Mouse (Mus musculus) embryonic facial prominence, embryonic 15.5 days (tissue): ENCODE measurements around the gene Dhx57. TPM values are rescaled to one million over a fixed set of nuclear protein-coding genes. Genes with fewer than 3 reads are reported as not detected.

Experiments
- ATAC-seq: fragments of 200-750 bp; cut with Nextera tagmentation; 2 replicates; pipeline ENCODE4 v1.8.0; 2017; ENCODE audit warnings: low read depth, moderate TSS enrichment; ENCODE audit not compliant: insufficient number of reproducible peaks, low FRiP score, low TSS enrichment
- H3K27ac ChIP-seq: fragments of 300-500 bp; sonication (generic); replicated peaks from 2 replicates; pipeline ENCODE4 v1.5.1; 2015; ENCODE audit warnings: mild to moderate bottlenecking, inconsistent platforms
- H3K27me3 ChIP-seq: fragments of 300-500 bp; sonication (generic); 2 replicates; pipeline ENCODE4 v1.6.1; 2015; ENCODE audit warnings: inconsistent platforms
- H3K36me3 ChIP-seq: fragments of 300-500 bp; sonication (generic); 2 replicates; pipeline ENCODE4 v1.6.1; 2015; ENCODE audit warnings: mild to moderate bottlenecking, inconsistent platforms
- H3K4me1 ChIP-seq: fragments of 300-500 bp; sonication (generic); 2 replicates; pipeline ENCODE4 v1.6.1; 2015; ENCODE audit warnings: inconsistent platforms
- H3K4me2 ChIP-seq: fragments of 300-500 bp; sonication (generic); replicated peaks from 2 replicates; pipeline ENCODE4 v1.6.1; 2015; ENCODE audit warnings: mild to moderate bottlenecking, inconsistent platforms
- H3K4me3 ChIP-seq: fragments of 300-500 bp; sonication (generic); replicated peaks from 2 replicates; pipeline ENCODE4 v1.5.1; 2015; ENCODE audit warnings: mild to moderate bottlenecking, inconsistent platforms
- H3K9ac ChIP-seq: fragments of 300-500 bp; sonication (generic); 2 replicates; pipeline ENCODE4 v1.6.1; 2015; ENCODE audit warnings: inconsistent platforms
- H3K9me3 ChIP-seq: fragments of 300-500 bp; sonication (generic); replicated peaks from 2 replicates; pipeline ENCODE4 v1.6.1; 2016; ENCODE audit warnings: inconsistent platforms
- WGBS: fragments of 180-500 bp; shearing (Covaris S2); methylation state at CpG from one replicate; pipeline ENCODE4 v1.1.7; 2015; 5-methylcytosine and 5-hydroxymethylcytosine counted together
- polyA plus RNA-seq: library from polyadenylated mRNA; unstranded; fragments of >200 nt; fragmentation: Nextera tagmentation; extraction: Ambion mirVana; gene quantifications from 2 replicates; pipeline ENCODE4 v1.2.1, GENCODE M21; 2015

Gene Dhx57
- polyA plus RNA-seq, 1 experiment from 2014 or later = 18.6 TPM

DNA sequence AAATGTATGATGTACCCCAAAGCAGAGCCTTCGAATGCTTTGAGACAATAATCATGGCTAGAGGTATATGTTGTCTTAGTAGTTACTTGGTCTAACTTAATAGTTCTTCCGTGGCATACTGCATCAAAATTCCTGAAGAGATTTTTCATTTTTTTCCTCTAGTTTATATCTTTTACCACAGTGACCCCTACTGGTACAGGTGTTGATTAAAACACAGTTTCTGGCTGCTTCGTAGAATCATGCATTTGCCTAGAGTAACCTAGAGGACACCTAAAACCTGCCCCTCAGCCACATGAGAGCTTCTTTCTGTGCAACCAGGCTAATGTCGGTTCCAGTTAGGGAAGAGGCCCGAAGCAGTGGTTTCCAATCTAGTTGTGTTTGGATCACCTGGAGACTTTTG, 97.2 kb downstream of the Dhx57 start:
- Histone ChIP-seq H3K9me3 (no peaks in the 10 kb centered on the region), H3K27ac (no peak overlapping the region), H3K4me3 (no peak overlapping the region), H3K4me1 (no peaks in the 10 kb centered on the region), H3K9ac (no peak overlapping the region), H3K4me2 (no peak overlapping the region), H3K36me3 (peaks cover 26% of the 10 kb centered on the region), H3K27me3 (no peaks in the 10 kb centered on the region)
- 59% methylated on average over 5 of the region's 5 CpGs for WGBS
- no peak for ATAC-seq

Other genes starting within 250 kb of the Dhx57 start
- gene Hnrnpll, start 228.1 kb downstream of the Dhx57 start, polyA plus RNA-seq = 54.9 and 59.8 TPM in 2 replicates
- gene Galm, start 163.0 kb downstream of the Dhx57 start, polyA plus RNA-seq = 25.8 and 32.0 TPM in 2 replicates
- 476 and 487 TPM in 2 replicates for gene Srsf7, start 83.2 kb downstream of the Dhx57 start, polyA plus RNA-seq
- 0.34 and 0.52 TPM in 2 replicates for gene Ttc39d, start 83.0 kb downstream of the Dhx57 start, polyA plus RNA-seq
- gene Gemin6, start 66.0 kb downstream of the Dhx57 start, polyA plus RNA-seq = 33.4 and 36.1 TPM in 2 replicates
- gene Morn2, start 273 bp downstream of the Dhx57 start, polyA plus RNA-seq = 28.2 and 35.1 TPM in 2 replicates
- 0.65 and 1.2 TPM in 2 replicates for gene Arhgef33, start 16.9 kb upstream of the Dhx57 start, polyA plus RNA-seq
- 1.2 and 2.8 TPM in 2 replicates for gene Gm10190, start 83.1 kb upstream of the Dhx57 start, polyA plus RNA-seq
- 4.6 and 4.7 TPM in 2 replicates for gene Sos1, start 190.0 kb upstream of the Dhx57 start, polyA plus RNA-seq